Mouse (Mus musculus) E14TG2a.4 (cell line): ENCODE measurements around the gene Zfp566.

ENCODE experiments used
- CTCF ChIP-seq: conservative IDR thresholded peaks from 2 replicates; pipeline ENCODE4 v1.5.1; 2014; ENCODE audit warnings: low read length
- NANOG ChIP-seq: IDR thresholded peaks from 2 replicates; pipeline ENCODE4 v1.6.1; 2014; ENCODE audit warnings: borderline replicate concordance, low read length, mixed read lengths

DNA sequence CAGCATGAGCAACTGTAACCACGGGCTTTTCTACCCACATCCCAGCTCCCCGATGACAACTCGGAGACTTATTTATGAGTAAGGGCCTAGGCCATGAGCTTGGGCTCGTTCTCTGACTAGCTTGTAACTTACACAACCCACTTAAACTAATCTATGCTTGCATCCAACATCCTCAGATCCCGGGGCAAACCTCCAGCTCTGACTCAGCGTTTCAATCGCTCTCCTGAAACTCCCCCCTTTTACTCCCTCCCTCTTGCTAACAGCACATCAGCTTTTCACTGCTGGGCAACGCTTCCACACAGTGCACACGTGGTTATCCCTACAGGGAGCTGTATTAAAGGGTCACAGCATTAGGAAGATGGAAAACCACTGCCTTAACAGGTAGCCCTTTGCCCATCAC is 3.8 kb downstream of the Zfp566 start:
- no peak for TF ChIP-seq CTCF
- no peak for TF ChIP-seq NANOG
